Mouse (Mus musculus): ENCODE data around the gene Slitrk1.

Gene Slitrk1

GRCm38 (mm10) chr14:108913714-108914263, at the start of gene Slitrk1:
Slitrk1 (minus strand) TSS chr14:108914158.
- DNase-seq (ENCODE audit: low spot score): peak; percentile 51

- no peak for DNase-seq (ENCODE audit: low spot score)
Measured at GRCm38 (mm10) chr14:108935777-108936176, 21.8 kb upstream of the Slitrk1 start.

- no peak for DNase-seq (ENCODE audit: low spot score)
Measured at GRCm38 (mm10) chr14:108914336-108914735, 378 bp upstream of the Slitrk1 start.

- no peak for DNase-seq (ENCODE audit: low spot score)
Measured at GRCm38 (mm10) chr14:108912876-108913490, 975 bp downstream of the Slitrk1 start.

GRCm38 (mm10) chr14:108912021-108912875, 1.7 kb downstream of the Slitrk1 start:
- DNase-seq (ENCODE audit: low spot score): no peak

- no peak for DNase-seq (ENCODE audit: low spot score)
Measured at GRCm38 (mm10) chr14:108911138-108911841, 2.7 kb downstream of the Slitrk1 start.

GRCm38 (mm10) chr14:108910449-108911137, 3.4 kb downstream of the Slitrk1 start:
- DNase-seq (ENCODE audit: low spot score): no peak

- no peak for DNase-seq (ENCODE audit: low spot score)
Measured at GRCm38 (mm10) chr14:108909336-108909953, 4.5 kb downstream of the Slitrk1 start.

GRCm38 (mm10) chr14:108898601-108899000, 15.4 kb downstream of the Slitrk1 start:
- DNase-seq (ENCODE audit: low spot score): no peak

- DNase-seq (ENCODE audit: low spot score): no peak
Measured at GRCm38 (mm10) chr14:108895456-108895855, 18.5 kb downstream of the Slitrk1 start.

GRCm38 (mm10) chr14:108867816-108868215, 46.1 kb downstream of the Slitrk1 start:
- no peak for DNase-seq (ENCODE audit: low spot score)

GRCm38 (mm10) chr14:108864631-108865030, 49.3 kb downstream of the Slitrk1 start:
- DNase-seq (ENCODE audit: low spot score): no peak

- no peak for DNase-seq (ENCODE audit: low spot score)
Measured at GRCm38 (mm10) chr14:108859310-108859709, 54.6 kb downstream of the Slitrk1 start.

Data from ovary, postnatal 14 days (tissue).